Mouse (Mus musculus) lung, postnatal 0 days (tissue): Measurements from ENCODE around the gene Arhgef1.

ENCODE experiments used
- CTCF ChIP-seq: IDR thresholded peaks from 2 replicates; pipeline ENCODE4 v1.5.1; 2016; ENCODE audit warnings: antibody characterized with exemption, mild to moderate bottlenecking
- EP300 ChIP-seq: IDR thresholded peaks from 2 replicates; pipeline ENCODE4 v1.6.1; 2016; ENCODE audit warnings: antibody characterized with exemption, mild to moderate bottlenecking, control low read depth

DNA sequence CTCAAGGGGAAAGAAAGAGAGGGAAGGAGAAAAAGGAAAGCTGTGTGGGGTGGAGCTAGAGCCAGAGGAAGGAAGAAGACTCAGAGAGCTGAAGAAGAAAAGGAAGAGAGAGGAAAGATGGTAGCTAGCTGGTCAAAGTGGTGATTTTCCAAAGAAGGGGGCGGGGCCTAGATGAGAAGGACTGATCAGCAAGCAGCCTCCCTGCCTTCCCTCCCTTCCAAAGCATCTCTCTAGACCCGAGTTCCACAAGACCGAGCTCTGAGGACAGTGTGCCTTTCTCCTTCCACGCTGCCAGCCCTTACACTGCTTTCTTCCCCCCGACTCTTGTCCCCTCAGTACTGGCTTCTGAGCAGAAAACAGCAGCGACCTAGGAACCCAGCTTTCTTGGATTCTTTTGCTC, 38.6 kb upstream of the Arhgef1 start:
- TF ChIP-seq CTCF (no peak), EP300 (no peak)
